Mouse (Mus musculus): Measurements from ENCODE around the gene Trim40.

Trim40 gene

GRCm38 (mm10) chr17:36839931-36840330, 50.0 kb downstream of the Trim40 start:
- DNase-seq (ENCODE audit: low read depth, low spot score), result no peak

- DNase-seq (ENCODE audit: low read depth, low spot score), result no peak
These were observed 50.9 kb downstream of the Trim40 start for GRCm38 (mm10) chr17:36839001-36839400.

- peak; percentile 96 for DNase-seq (ENCODE audit: low read depth, low spot score)
These were observed 52.9 kb downstream of the Trim40 start, which contains the start of gene Trim26 for GRCm38 (mm10) chr17:36836874-36837647. TSS of gene Trim26 (plus strand) at chr17:36837134.

- no peak for DNase-seq (ENCODE audit: low read depth, low spot score)
These were observed 53.5 kb downstream of the Trim40 start for GRCm38 (mm10) chr17:36836427-36836812.

- no peak for DNase-seq (ENCODE audit: low read depth, low spot score)
These were observed 54.1 kb downstream of the Trim40 start for GRCm38 (mm10) chr17:36835591-36836426.

- DNase-seq (ENCODE audit: low read depth, low spot score), result no peak
These were observed 57.2 kb downstream of the Trim40 start for GRCm38 (mm10) chr17:36832694-36833093.
